Mouse (Mus musculus): ENCODE measurements at regions not wholly inside any gene's neighbourhood (a gene's known extent, or its start where the extent isn't known, plus 50 kb on each side); places are given as distances from the start of the nearest gene placed in this dataset.

DNA sequence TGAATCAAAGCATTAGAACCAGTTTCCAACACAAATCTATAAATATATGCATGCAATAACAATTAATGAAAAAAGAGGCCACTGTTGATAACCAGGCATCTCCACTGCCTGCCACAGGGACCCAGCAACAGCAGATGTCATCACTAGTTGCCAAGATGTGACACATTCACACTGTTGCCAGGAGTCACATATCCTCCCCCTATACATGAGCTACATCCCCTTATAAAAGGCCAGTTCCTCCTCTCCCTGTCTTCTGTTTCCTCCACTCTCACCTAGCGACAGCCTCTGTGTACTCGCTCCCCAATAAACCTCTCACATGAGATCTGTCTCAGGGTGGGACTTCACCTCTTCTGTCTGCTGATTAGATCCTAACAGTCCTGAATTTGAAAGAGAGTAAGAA, 211.4 kb downstream of the Mreg start:
- DNase-seq (ENCODE audit: low spot score in 2 of 2): no peak

GRCm38 (mm10) chr1:71996828-71997227, 215.3 kb downstream of the Mreg start:
- no peak for DNase-seq (ENCODE audit: low spot score in 2 of 2)

GRCm38 (mm10) chr1:71996234-71996619, 215.9 kb downstream of the Mreg start:
- no peak for DNase-seq (ENCODE audit: low spot score in 2 of 2)

- DNase-seq (ENCODE audit: low spot score in 2 of 2): no peak
Measured at GRCm38 (mm10) chr1:71995573-71996233, 216.4 kb downstream of the Mreg start.

GRCm38 (mm10) chr1:71990936-71991335, 221.2 kb downstream of the Mreg start:
- no peak for DNase-seq (ENCODE audit: low spot score in 2 of 2)

DNA sequence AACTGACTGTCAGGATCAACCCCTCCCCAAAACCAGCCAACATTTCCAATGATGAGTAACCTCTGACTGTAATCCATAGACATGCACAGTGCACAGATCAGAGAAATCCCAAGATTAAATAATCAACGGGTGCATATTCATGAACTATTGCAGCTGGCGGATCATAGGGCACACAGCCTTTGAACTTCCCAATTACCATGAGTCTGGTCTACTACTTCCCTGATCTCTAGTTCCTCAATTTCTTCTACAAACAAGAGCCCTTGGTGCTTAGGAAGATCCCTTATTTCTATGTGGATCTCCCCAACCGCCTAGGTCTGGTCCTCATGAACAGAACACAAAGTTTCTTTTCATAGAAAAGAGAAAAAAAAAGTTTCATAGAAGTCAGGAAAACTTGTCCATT, 224.0 kb downstream of the Mreg start:
- no peak for DNase-seq (ENCODE audit: low spot score in 2 of 2)

DNA sequence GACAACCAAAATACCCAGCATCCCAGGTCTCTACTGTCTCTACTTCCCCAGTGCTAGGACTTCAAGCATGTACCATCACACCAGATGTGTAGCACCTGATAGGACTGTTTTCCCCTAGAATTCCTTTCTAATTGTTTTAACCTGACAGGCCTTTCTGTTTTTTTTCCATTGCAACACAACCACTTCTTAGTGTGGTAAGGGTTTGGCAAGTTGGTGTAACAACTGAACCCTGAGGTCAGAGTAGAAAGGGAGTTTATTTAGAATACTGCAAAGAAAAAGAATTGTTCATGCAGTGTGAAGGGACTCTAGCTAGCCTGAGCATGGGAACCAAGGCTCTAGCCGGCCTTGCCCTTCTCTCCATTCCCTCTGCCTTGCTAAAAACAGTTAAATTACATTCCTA, 226.1 kb downstream of the Mreg start:
- DNase-seq (ENCODE audit: low spot score in 2 of 2): no peak

DNA sequence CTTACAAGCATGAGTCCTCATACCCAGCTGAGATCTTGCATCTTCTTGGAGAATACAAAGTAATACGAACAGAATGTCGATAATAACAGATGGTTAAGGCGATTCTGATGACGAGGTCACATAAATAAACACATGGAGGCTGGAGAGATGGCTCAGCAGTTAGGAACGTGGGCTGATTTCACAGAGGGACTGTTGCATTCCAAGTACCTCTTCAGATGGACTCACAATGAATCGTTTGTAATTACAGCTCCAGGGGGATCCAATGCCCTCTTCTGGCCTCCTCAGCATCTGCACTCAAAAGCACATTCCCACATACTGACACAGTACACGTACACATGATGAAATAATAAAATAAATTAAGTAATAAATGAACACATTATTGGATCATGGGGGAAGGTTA, 228.3 kb downstream of the Mreg start:
- DNase-seq (ENCODE audit: low spot score in 2 of 2): no peak

DNA sequence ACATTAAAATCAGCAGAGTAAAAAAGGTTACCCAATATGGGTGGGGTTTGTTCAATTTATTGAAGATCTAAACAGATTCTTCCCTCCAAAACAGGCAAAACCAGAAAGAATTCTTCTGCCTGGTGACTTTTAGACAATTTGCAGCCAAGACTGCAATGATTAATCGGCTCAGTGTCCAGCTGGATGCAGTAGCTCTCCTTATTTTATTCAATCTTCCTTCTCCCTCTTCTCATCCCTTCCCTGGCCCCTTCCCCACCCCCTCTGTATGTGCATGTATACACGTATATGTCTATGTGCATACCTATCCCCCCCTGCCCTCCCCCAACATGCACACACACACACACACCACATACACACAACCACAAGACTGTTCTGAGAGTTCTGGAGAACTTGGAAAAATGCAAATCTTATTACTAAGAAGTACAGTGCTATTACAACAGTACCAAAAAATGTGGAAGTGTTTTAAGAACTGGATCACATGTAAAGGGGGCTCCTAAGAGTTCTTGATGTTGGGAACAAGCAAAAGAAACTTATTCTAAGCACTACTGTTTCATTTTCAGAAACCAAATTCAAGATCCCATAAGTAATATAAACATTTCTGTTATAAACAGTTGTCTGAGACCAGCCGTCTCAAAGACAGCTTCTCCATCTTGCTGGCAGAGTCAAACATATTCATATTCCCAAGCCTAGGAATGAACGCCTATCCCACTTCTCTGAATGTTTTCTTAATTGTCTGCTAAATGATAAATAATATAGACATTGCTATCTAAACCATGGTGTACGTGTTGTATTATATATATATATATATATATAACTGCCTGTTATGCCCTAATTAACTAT, 229.5 kb downstream of the Mreg start:
- DNase-seq (ENCODE audit: low spot score in 2 of 2): no peak

- no peak for DNase-seq (ENCODE audit: low spot score in 2 of 2)
Measured at GRCm38 (mm10) chr1:71980624-71981023, 231.5 kb downstream of the Mreg start.

GRCm38 (mm10) chr1:71979261-71979660, 232.8 kb downstream of the Mreg start:
- DNase-seq (ENCODE audit: low spot score in 2 of 2): no peak

DNA sequence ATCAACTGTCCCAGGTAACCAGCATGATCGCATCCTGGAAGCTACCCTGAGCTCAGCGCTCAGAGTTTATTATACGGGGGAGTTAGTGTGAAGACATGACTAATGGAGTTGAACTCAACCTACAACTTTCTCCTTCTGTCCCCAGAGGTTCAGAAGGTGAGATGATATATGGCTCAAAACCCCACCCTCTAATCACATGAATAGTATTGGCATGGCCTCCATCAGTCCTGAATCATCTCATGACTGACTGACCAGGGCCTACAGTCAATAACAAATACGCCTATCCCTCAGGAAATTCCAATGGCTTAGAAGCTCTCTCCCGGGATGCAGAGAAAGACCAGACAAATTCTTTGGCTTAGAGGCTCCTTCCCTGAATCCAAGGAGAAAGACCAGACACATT, 234.7 kb downstream of the Mreg start:
- no peak for DNase-seq (ENCODE audit: low spot score in 2 of 2)

DNA sequence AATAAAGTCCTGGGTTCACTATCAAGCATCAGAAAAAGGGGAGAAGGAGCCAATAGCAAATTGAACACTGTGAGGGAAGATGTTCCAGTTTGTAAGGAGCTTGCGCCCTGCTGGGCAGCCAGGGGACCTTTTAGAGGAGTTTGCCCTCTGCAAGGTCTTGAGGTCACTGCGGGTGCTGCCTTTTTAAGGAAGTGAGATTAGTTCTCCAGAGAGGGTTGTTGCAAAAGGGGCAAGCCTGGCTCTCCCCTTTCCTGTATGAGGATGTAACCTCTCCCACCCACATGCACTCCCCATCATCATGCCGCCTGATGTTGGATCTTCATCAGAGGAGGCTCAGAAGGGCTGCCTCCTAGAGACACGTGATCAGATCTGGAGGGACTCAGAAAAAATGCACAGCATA, 237.4 kb downstream of the Mreg start:
- DNase-seq (ENCODE audit: low spot score in 2 of 2): no peak

DNA sequence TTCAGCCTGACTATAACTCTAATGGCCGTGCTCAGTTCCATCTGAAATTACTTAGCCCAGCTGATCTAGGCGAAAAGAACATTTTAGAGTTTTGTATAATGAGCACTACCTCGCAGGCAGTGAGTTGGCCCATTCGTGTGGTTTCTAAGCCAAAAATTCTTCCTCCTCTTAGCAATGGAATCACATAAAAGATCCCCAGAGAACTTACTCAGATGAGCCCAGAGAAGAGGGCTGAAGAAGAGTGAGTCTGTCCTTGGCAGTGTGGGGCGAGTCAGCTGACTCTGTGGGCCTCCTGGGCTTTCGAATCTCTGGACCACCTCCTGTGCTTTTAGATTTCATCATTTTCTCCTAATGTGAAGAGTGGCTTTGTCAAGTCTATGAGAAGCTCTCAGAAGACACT, 240.2 kb downstream of the Mreg start:
- no peak for DNase-seq (ENCODE audit: low spot score in 2 of 2)

DNA sequence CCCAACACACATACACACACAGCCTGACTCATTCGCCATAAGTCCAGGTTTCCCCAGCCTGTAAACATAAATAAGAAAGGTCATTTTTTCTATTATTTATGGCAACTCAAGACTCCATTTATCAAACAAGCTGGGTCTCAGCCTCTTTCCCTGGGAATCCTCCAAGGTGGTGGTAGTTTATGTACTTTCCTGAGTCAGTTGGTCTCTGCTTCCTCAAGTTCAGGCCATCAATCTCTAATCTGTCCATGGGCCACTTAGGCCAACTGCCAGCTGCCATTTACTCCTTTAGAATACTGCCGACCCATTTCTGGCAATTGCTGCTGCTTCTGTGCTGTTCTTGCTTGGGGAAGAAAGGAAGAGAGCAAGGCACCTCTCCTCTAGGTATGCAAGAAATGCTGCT, 241.3 kb downstream of the Mreg start:
- DNase-seq (ENCODE audit: low spot score in 2 of 2): no peak

- DNase-seq (ENCODE audit: low spot score in 2 of 2): no peak
Measured at GRCm38 (mm10) chr1:71967574-71968104, 244.5 kb downstream of the Mreg start.

GRCm38 (mm10) chr1:71964450-71965126, 247.5 kb downstream of the Mreg start:
- DNase-seq (ENCODE audit: low spot score in 2 of 2): no peak

DNA sequence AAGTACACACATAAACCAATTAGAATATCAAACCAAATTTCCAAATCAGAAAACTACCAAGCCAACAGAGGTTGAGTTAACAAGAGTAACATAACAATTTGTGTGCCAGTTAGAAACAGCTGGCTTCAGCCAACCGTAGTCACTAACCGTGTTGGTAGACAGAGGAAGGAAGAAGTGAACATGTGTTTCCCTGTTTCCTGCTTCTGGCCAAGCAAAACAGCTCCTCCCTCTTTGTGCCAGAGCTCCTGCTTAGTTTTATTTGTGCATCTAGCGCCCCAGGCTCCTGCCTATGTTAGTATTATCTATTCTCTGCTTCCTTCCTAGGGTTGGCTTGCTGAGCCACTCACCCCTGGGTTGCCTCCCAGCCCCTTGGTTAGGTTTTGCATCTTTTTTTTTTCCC, 255.2 kb downstream of the Mreg start:
- no peak for DNase-seq (ENCODE audit: low spot score in 2 of 2)

GRCm38 (mm10) chr1:71955331-71955730, 256.8 kb downstream of the Mreg start:
- no peak for DNase-seq (ENCODE audit: low spot score in 2 of 2)

- DNase-seq (ENCODE audit: low spot score in 2 of 2): no peak
Measured at GRCm38 (mm10) chr1:71953292-71953691, 258.8 kb downstream of the Mreg start.

DNA sequence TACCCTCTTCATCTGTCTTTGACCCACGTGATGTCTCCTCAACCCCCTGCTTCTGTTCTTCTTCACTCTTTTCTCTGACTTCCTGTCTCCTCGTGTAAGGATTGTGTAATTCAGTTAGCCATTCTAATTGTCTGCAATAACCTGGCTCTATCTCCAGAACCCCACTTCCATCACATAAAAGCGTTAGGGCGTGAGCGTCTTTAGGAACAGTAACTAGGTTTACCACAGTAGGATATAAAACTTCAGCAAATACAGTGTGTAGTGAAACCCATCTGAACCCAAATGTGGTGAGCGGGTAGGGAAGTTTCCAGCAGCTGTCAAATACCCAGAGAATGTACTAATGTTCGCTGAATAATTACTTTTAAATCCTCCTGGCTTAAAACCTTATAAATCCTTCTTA, 262.6 kb downstream of the Mreg start:
- no peak for DNase-seq (ENCODE audit: low spot score in 2 of 2)

GRCm38 (mm10) chr1:71948686-71949085, 263.4 kb downstream of the Mreg start:
- no peak for DNase-seq (ENCODE audit: low spot score in 2 of 2)

DNA sequence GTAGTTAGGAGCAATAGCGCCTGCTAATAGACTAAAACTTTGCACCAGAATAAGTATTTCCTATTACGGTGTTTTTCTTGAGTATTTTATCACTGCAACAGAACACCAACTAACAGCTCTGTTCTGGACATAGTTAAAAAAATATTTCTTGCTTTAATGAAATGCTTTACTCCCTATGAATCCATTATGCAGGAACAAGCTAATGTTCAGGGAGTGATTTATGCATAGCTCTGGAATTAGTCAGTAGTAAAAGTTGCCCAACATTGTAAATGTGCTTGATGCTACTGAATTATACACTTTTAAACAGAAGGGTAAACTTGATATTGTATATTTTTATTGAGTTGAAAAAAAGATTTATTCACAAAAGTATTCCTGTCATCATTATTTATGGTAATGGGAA, 264.6 kb downstream of the Mreg start:
- DNase-seq (ENCODE audit: low spot score in 2 of 2): no peak
